Mouse (Mus musculus) midbrain, embryonic 12.5 days (tissue): Measurements from ENCODE around the gene Gm42957. TPM values are rescaled to one million over a fixed set of nuclear protein-coding genes. Genes with fewer than 3 reads are reported as not detected.
"Not testable (repeated sequence)": the region's sequence is repeated elsewhere in the genome, so short reads cannot be mapped to it uniquely, and the experiment has no call there.

Experiments used
- ATAC-seq: fragments of 200-750 bp; cut with Nextera tagmentation; 2 replicates; pipeline ENCODE4 v1.8.0; 2017; ENCODE audit warnings: low read depth, moderate TSS enrichment, moderate library complexity; ENCODE audit not compliant: low FRiP score
- H3K27ac ChIP-seq: fragments of 300-500 bp; sonication (generic); replicated peaks from 2 replicates; pipeline ENCODE4 v1.5.1; 2016; ENCODE audit warnings: mild to moderate bottlenecking
- H3K27me3 ChIP-seq: fragments of 300-500 bp; sonication (generic); 2 replicates; pipeline ENCODE4 v1.6.1; 2016; ENCODE audit warnings: mild to moderate bottlenecking
- H3K36me3 ChIP-seq: fragments of 300-500 bp; sonication (generic); 2 replicates; pipeline ENCODE4 v1.6.1; 2016
- H3K4me1 ChIP-seq: fragments of 300-500 bp; sonication (generic); 2 replicates; pipeline ENCODE4 v1.6.1; 2016
- H3K4me2 ChIP-seq: fragments of 300-500 bp; sonication (generic); replicated peaks from 2 replicates; pipeline ENCODE4 v1.6.1; 2016; ENCODE audit warnings: mild to moderate bottlenecking, moderate library complexity
- H3K4me3 ChIP-seq: fragments of 300-500 bp; sonication (generic); 2 replicates; pipeline ENCODE4 v1.5.1; 2016; ENCODE audit warnings: mild to moderate bottlenecking
- H3K9ac ChIP-seq: fragments of 300-500 bp; sonication (generic); replicated peaks from 2 replicates; pipeline ENCODE4 v1.6.1; 2016; ENCODE audit warnings: mild to moderate bottlenecking, moderate library complexity
- H3K9me3 ChIP-seq: fragments of 300-500 bp; sonication (generic); 2 replicates; pipeline ENCODE4 v1.6.1; 2016; ENCODE audit warnings: mild to moderate bottlenecking
- WGBS: fragments of 180-500 bp; shearing (Covaris S2); methylation state at CpG from one replicate; pipeline ENCODE4 v1.1.7; 2016; 5-methylcytosine and 5-hydroxymethylcytosine counted together
- polyA plus RNA-seq: library from polyadenylated mRNA; unstranded; fragments of >200 nt; fragmentation: Nextera tagmentation; extraction: Ambion mirVana; gene quantifications from 2 replicates; pipeline ENCODE4 v1.2.1, GENCODE M21; 2016

Gene Gm42957
- polyA plus RNA-seq, 1 experiment from 2014 or later: not detected

GRCm38 (mm10) chr3:96680269-96680956 is 45.1 kb downstream of the Gm42957 start:
- Histone ChIP-seq H3K4me1 (peaks cover 6% of the 10 kb centered on the region), H3K9me3 (no peaks in the 10 kb centered on the region), H3K36me3 (no peaks in the 10 kb centered on the region), H3K4me2 (no peak overlapping the region), H3K9ac (no peak overlapping the region), H3K27me3 (peaks cover 58% of the 10 kb centered on the region), H3K4me3 (no peak overlapping the region), H3K27ac (no peak overlapping the region)
- 17% methylated on average over 12 of the region's 12 CpGs for WGBS
- no peak for ATAC-seq

GRCm38 (mm10) chr3:96683496-96683895 is 48.2 kb downstream of the Gm42957 start:
- Histone ChIP-seq H3K9ac (no peak overlapping the region), H3K4me2 (no peak overlapping the region), H3K9me3 (no peaks in the 10 kb centered on the region), H3K4me1 (no peaks in the 10 kb centered on the region; the same call in 1 of the 2 replicates), H3K36me3 (no peaks in the 10 kb centered on the region), H3K27me3 (peaks cover 57% of the 10 kb centered on the region), H3K27ac (no peak overlapping the region), H3K4me3 (no peak overlapping the region)
- no peak for ATAC-seq
- WGBS: 94% methylated on average over 3 of the region's 3 CpGs

GRCm38 (mm10) chr3:96684151-96684821 is 49.0 kb downstream of the Gm42957 start:
- no peaks in the 10 kb centered on the region for H3K9me3 ChIP-seq
- peak overlapping the region; percentile 34 for H3K4me2 ChIP-seq
- ATAC-seq: no peak
- no peak overlapping the region; the same call in 1 of the 2 replicates for H3K9ac ChIP-seq
- peaks cover 58% of the 10 kb centered on the region for H3K27me3 ChIP-seq
- 62% methylated on average over 17 of the region's 17 CpGs for WGBS
- H3K27ac ChIP-seq: no peak overlapping the region
- H3K4me1 ChIP-seq: peaks cover under 1% of the 10 kb centered on the region
- H3K36me3 ChIP-seq: no peaks in the 10 kb centered on the region
- H3K4me3 ChIP-seq: no peak overlapping the region

GRCm38 (mm10) chr3:96684822-96685156 is 49.5 kb downstream of the Gm42957 start:
- Histone ChIP-seq H3K9ac (no peak overlapping the region; the same call in 1 of the 2 replicates), H3K4me3 (no peak overlapping the region), H3K36me3 (no peaks in the 10 kb centered on the region), H3K9me3 (no peaks in the 10 kb centered on the region), H3K27me3 (peaks cover 56% of the 10 kb centered on the region), H3K4me1 (peaks cover 5% of the 10 kb centered on the region), H3K4me2 (peak overlapping the region; percentile 34), H3K27ac (no peak overlapping the region)
- no peak for ATAC-seq
- WGBS: 46% methylated on average over 28 of the region's 28 CpGs

GRCm38 (mm10) chr3:96686057-96686456 is 50.8 kb downstream of the Gm42957 start:
- not testable (repeated sequence) for H3K9me3 ChIP-seq, H3K9ac ChIP-seq, H3K27ac ChIP-seq, H3K4me2 ChIP-seq, H3K4me3 ChIP-seq, H3K36me3 ChIP-seq, ATAC-seq
- Histone ChIP-seq H3K27me3 (peaks cover 43% of the 10 kb centered on the region), H3K4me1 (peaks cover 12% of the 10 kb centered on the region)
- WGBS: 92% methylated on average over 5 of the region's 5 CpGs

GRCm38 (mm10) chr3:96688854-96689253 is 53.6 kb downstream of the Gm42957 start:
- Histone ChIP-seq H3K9ac (no peak overlapping the region), H3K27me3 (peaks cover 27% of the 10 kb centered on the region), H3K4me1 (peaks cover 12% of the 10 kb centered on the region), H3K4me3 (no peak overlapping the region), H3K9me3 (no peaks in the 10 kb centered on the region), H3K36me3 (no peaks in the 10 kb centered on the region), H3K4me2 (no peak overlapping the region), H3K27ac (no peak overlapping the region)
- 85% methylated on average over 11 of the region's 11 CpGs for WGBS
- no peak for ATAC-seq

- H3K27me3 ChIP-seq: peaks cover 12% of the 10 kb centered on the region; the same call in 1 of the 2 replicates
- H3K27ac ChIP-seq: no peak overlapping the region
- H3K36me3 ChIP-seq: no peaks in the 10 kb centered on the region
- H3K9me3 ChIP-seq: no peaks in the 10 kb centered on the region
- H3K4me3 ChIP-seq: no peak overlapping the region
- H3K4me2 ChIP-seq: no peak overlapping the region
- WGBS: 54% methylated on average over 3 of the region's 3 CpGs
- ATAC-seq: 0 out of 2 replicates have a peak, but pooled peaks have one; percentile 12
- H3K4me1 ChIP-seq: peaks cover 12% of the 10 kb centered on the region
- H3K9ac ChIP-seq: no peak overlapping the region
These were observed 55.0 kb downstream of the Gm42957 start for GRCm38 (mm10) chr3:96690298-96690697.

GRCm38 (mm10) chr3:96692506-96692905 is 57.2 kb downstream of the Gm42957 start:
- Histone ChIP-seq H3K36me3 (no peaks in the 10 kb centered on the region), H3K4me1 (peaks cover 21% of the 10 kb centered on the region), H3K9me3 (no peaks in the 10 kb centered on the region), H3K9ac (no peak overlapping the region), H3K27me3 (peaks cover 9% of the 10 kb centered on the region; the same call in 1 of the 2 replicates), H3K4me2 (no peak overlapping the region), H3K27ac (no peak overlapping the region), H3K4me3 (no peak overlapping the region)
- no peak for ATAC-seq
- 15% methylated on average over 3 of the region's 3 CpGs for WGBS

- ATAC-seq: no peak
- H3K27me3 ChIP-seq: peaks cover 9% of the 10 kb centered on the region; the same call in 1 of the 2 replicates
- H3K36me3 ChIP-seq: no peaks in the 10 kb centered on the region
- no peaks in the 10 kb centered on the region for H3K9me3 ChIP-seq
- WGBS: 88% methylated on average over 1 of the region's 1 CpGs
- H3K4me3 ChIP-seq: no peak overlapping the region
- no peak overlapping the region for H3K4me2 ChIP-seq
- H3K27ac ChIP-seq: no peak overlapping the region
- H3K9ac ChIP-seq: no peak overlapping the region
- H3K4me1 ChIP-seq: peaks cover 26% of the 10 kb centered on the region
These were observed 58.3 kb downstream of the Gm42957 start for GRCm38 (mm10) chr3:96693579-96693978.

GRCm38 (mm10) chr3:96696198-96696765 is 61.0 kb downstream of the Gm42957 start, which contains the start of gene Pias3:
Pias3 (plus strand) TSS chr3:96696384.
- H3K9me3 ChIP-seq: no peaks in the 10 kb centered on the region
- no peaks in the 10 kb centered on the region for H3K27me3 ChIP-seq
- H3K4me2 ChIP-seq: peak within 1 kb of the TSS; percentile 71
- peak within 1 kb of the TSS; percentile 86 for H3K9ac ChIP-seq
- H3K27ac ChIP-seq: peak within 1 kb of the TSS; percentile 95
- ATAC-seq: peak; percentile 77
- peak within 1 kb of the TSS; percentile 70 for H3K4me3 ChIP-seq
- peaks cover 19% of the 10 kb centered on the region for H3K4me1 ChIP-seq
- under 1% methylated on average over 34 of the region's 35 CpGs for WGBS
- H3K36me3 ChIP-seq: peaks cover 14% of the 10 kb centered on the region

- peaks cover 22% of the 10 kb centered on the region for H3K36me3 ChIP-seq
- H3K27ac ChIP-seq: peak overlapping the region; percentile 95
- H3K4me2 ChIP-seq: peak overlapping the region; percentile 71
- peak overlapping the region; percentile 70 for H3K4me3 ChIP-seq
- peak overlapping the region; percentile 86 for H3K9ac ChIP-seq
- H3K9me3 ChIP-seq: no peaks in the 10 kb centered on the region
- under 1% methylated on average over 74 of the region's 85 CpGs for WGBS
- H3K4me1 ChIP-seq: peaks cover 19% of the 10 kb centered on the region
- H3K27me3 ChIP-seq: no peaks in the 10 kb centered on the region
- peak; percentile 91 for ATAC-seq
These were observed 61.8 kb downstream of the Gm42957 start for GRCm38 (mm10) chr3:96696766-96697732.
